Mouse (Mus musculus): ENCODE results near the gene Armh1. TPM values are rescaled to one million over a fixed set of nuclear protein-coding genes. Genes with fewer than 3 reads are reported as not detected.

Armh1 gene
- total RNA-seq, 2 experiments from 2014 or later, result 0.26 to 0.40 TPM

Other genes starting within 250 kb of the Armh1 start
- gene Eif2b3, start 232.7 kb downstream of the Armh1 start, total RNA-seq (2021), result 10 to 100 TPM; 18.8 to 20.6 TPM
- gene Ptch2, start 156.1 kb downstream of the Armh1 start, total RNA-seq (2021), result 1 to 10 TPM; 1.1 to 2.0 TPM
- 10 to 100 TPM; 13.1 to 14.2 TPM for gene Btbd19, start 126.4 kb downstream of the Armh1 start, total RNA-seq (2021)
- under 1 TPM in 1 of 2 experiments, not detected in 1; 0.77 TPM for gene Tctex1d4, start 125.3 kb downstream of the Armh1 start, total RNA-seq (2021)
- 10 to 100 TPM; 16.9 to 17.3 TPM for gene Plk3, start 118.2 kb downstream of the Armh1 start, total RNA-seq (2021)
- 100 to 1,000 TPM; 585 to 613 TPM for gene Rps8, start 95.9 kb downstream of the Armh1 start, total RNA-seq (2021)
- under 1 TPM in 1 of 2 experiments, not detected in 1; 0.16 TPM for gene Kif2c, start 69.5 kb downstream of the Armh1 start, total RNA-seq (2021)
- gene Tmem53, start 174 bp downstream of the Armh1 start, total RNA-seq (2021), result 1 to 10 TPM; 4.1 to 4.3 TPM
- gene Rnf220, start 244.9 kb upstream of the Armh1 start, total RNA-seq (2021), result 100 to 1,000 TPM; 208 to 211 TPM